Mouse (Mus musculus): ENCODE data around the gene Vapa.

DNA sequence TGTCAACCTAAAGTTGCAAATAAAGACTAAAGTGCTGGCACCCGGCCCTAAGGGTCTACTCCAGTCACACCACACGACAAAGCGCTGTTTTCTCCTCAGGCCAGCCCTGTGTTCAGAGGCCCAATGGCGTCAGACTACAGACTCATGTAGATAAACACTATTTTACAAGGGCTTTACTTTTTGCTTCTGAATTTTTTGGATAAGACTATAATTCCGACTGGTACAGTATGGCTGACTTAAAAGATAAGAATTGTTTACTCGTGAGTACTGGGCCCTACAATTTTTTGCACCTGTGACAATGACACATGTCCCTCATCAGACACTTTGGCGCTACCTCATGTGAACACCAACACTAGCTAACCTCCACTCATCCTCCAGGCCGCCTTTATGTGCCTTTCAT, 42.7 kb upstream of the Vapa start:
- TF ChIP-seq TAL1 (IDR thresholded peaks at IDR 0.05; ENCODE audit: low read length), result no peak
- no peak for TF ChIP-seq GATA1 (IDR thresholded peaks at IDR 0.05; ENCODE audit: low read length)
